Mouse (Mus musculus) c-Kit-positive CD71-positive TER-119-positive erythroid progenitor cells, embryonic 14.5 days (primary cell): ENCODE results near the gene Timp3.

Experiments
- DNase-seq: peaks from one replicate; pipeline ENCODE4 v3.0.0-alpha.2; 2013; ENCODE audit warnings: low spot score

Timp3 gene

GRCm38 (mm10) chr10:86387821-86388440, 87.8 kb downstream of the Timp3 start:
- no peak for DNase-seq

GRCm38 (mm10) chr10:86388803-86389202, 88.6 kb downstream of the Timp3 start:
- no peak for DNase-seq

- DNase-seq = no peak
Observed at GRCm38 (mm10) chr10:86389357-86389756, 89.2 kb downstream of the Timp3 start.

GRCm38 (mm10) chr10:86389913-86390312, 89.7 kb downstream of the Timp3 start:
- no peak for DNase-seq

- DNase-seq = peak; percentile 40
Observed at GRCm38 (mm10) chr10:86392399-86392798, 92.2 kb downstream of the Timp3 start.

- DNase-seq = no peak
Observed at GRCm38 (mm10) chr10:86397577-86398346, 97.6 kb downstream of the Timp3 start.

- DNase-seq = no peak
Observed at GRCm38 (mm10) chr10:86398347-86398720, 98.2 kb downstream of the Timp3 start.
